Comparison of ENCODE assay signal across 16 mouse cellular contexts in the genomic region with DNA sequence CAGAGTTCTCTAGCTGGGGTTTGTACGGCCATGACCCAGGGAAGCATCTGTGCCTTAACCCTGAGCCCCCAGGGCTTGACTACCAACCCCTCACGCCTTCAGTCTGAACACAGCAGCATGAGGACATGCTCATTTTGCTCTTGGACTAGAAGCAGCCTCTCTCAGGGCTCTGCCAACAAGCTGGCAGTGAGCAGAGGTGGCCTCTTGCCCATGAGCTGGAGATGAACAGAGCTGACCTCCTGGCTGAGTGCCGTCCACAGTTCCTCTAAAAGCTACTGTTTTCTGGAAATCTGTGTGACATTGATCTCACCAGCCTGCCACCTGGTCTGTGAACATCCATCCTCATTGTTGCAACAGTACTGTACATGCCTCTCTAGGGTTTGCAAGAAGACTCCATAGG.
A peak's percentile ranks its signal among the peaks of the same experiment; 100 is the strongest.
DNase-seq lines count a peak whose midpoint lies in the region; ATAC-seq and TF ChIP-seq lines count a peak whose summit lies in the region.
"Had no signal": no experiment of that assay in that cellular context is flagged by ENCODE, and none has a peak within 500 bp of the region (broad histone marks: within the 10 kb centered on the region; RNA-seq: fewer than 3 reads in every experiment).

No protein-coding gene starts in this region.

- peak; percentile 85 for DNase-seq in heart, adult 11 months
- peak; percentile 93 for DNase-seq in brain, adult 2 months (ENCODE audit: low read depth, low spot score)
- DNase-seq in cerebellum, adult 2 months, result peak; percentile 83 to 92
- peak; percentile 8 to 12 for DNase-seq in layer of hippocampus, adult 8-10 months (ENCODE audit: low spot score in 2 of 2)
- no peak for DNase-seq in thymus, postnatal 10 days (ENCODE audit: low spot score in 2 of 2)
- DNase-seq in kidney, adult 18-20 months, result no peak
- DNase-seq in thymus, adult 2 months, result no peak
- DNase-seq: gastrocnemius, postnatal 14 days; kidney, adult 9 months; lung, postnatal 14 days had no signal

- H3K4me1 ChIP-seq in heart, embryonic 12.5 days (replicated peaks), result no peaks in the 10 kb centered on the region
- H3K4me1 ChIP-seq in cerebellum, adult 2 months (ENCODE audit: control insufficient read depth, insufficient read depth, low read length), result peaks cover 11% of the 10 kb centered on the region
- no peaks in the 10 kb centered on the region for H3K4me1 ChIP-seq in thymus, adult 2 months (replicated peaks; ENCODE audit: control insufficient read depth, insufficient read depth, low read length)
- H3K4me1 ChIP-seq: hindbrain, embryonic 12.5 days; liver, embryonic 12.5 days; midbrain, embryonic 15.5 days had no signal

- no peaks in the 10 kb centered on the region for H3K9me3 ChIP-seq in heart, embryonic 12.5 days (replicated peaks)
- H3K9me3 ChIP-seq: hindbrain, embryonic 12.5 days; liver, embryonic 12.5 days; midbrain, embryonic 15.5 days had no signal

- no peak overlapping the region for H3K27ac ChIP-seq in heart, embryonic 12.5 days (ENCODE audit: poor library complexity, severe bottlenecking)
- no peak overlapping the region for H3K27ac ChIP-seq in cerebellum, adult 2 months (ENCODE audit: insufficient read depth, low read length)
- H3K27ac ChIP-seq in thymus, adult 2 months (ENCODE audit: control insufficient read depth, insufficient read depth, low read length), result no peak overlapping the region
- H3K27ac ChIP-seq: hindbrain, embryonic 12.5 days; liver, embryonic 12.5 days; midbrain, embryonic 15.5 days had no signal

- 71% methylated on average over 3 of the region's 3 CpGs for WGBS in heart, embryonic 12.5 days
- WGBS in cerebellum, adult 2 months, result 6% methylated on average over 3 of the region's 3 CpGs
- WGBS in thymus, adult 2 months, result 84% methylated on average over 3 of the region's 3 CpGs

- TF ChIP-seq CTCF in cerebellum, adult 2 months (IDR thresholded peaks at IDR 0.05; ENCODE audit: borderline replicate concordance, insufficient read depth, low read depth, low read length), result no peak
- no peak for TF ChIP-seq CTCF in thymus, adult 2 months (IDR thresholded peaks at IDR 0.05; ENCODE audit: borderline replicate concordance, control insufficient read depth, extremely low read depth, insufficient read depth, low read length, poor library complexity)

- no peak for ATAC-seq in heart, embryonic 12.5 days (ENCODE audit: insufficient number of reproducible peaks, low FRiP score)
- ATAC-seq: liver, embryonic 12.5 days; midbrain, embryonic 15.5 days; Patski had no signal

- H3K4me3 ChIP-seq in heart, embryonic 12.5 days, result no peak overlapping the region
- no peak overlapping the region for H3K4me3 ChIP-seq in cerebellum, adult 2 months (replicated peaks; ENCODE audit: insufficient read depth, low read depth, low read length)
- no peak overlapping the region for H3K4me3 ChIP-seq in thymus, adult 2 months (ENCODE audit: control insufficient read depth, insufficient read depth, low read length)
- H3K4me3 ChIP-seq: erythroblast, embryonic 14.5 days; hindbrain, embryonic 12.5 days; liver, embryonic 12.5 days; midbrain, embryonic 15.5 days had no signal

- TF ChIP-seq POLR2A in cerebellum, adult 2 months (IDR thresholded peaks at IDR 0.05; ENCODE audit: borderline replicate concordance, insufficient read depth, low read length), result no peak
- TF ChIP-seq POLR2A in thymus, adult 2 months (IDR thresholded peaks at IDR 0.05; ENCODE audit: control insufficient read depth, extremely low read depth, insufficient read depth, low read length, poor library complexity), result no peak

- no peaks in the 10 kb centered on the region for H3K36me3 ChIP-seq in heart, embryonic 12.5 days
- H3K36me3 ChIP-seq in thymus, adult 2 months (ENCODE audit: control insufficient read depth, insufficient read depth, low read length), result no peaks in the 10 kb centered on the region
- H3K36me3 ChIP-seq: hindbrain, embryonic 12.5 days; liver, embryonic 12.5 days; midbrain, embryonic 15.5 days had no signal

- no peak overlapping the region for H3K4me2 ChIP-seq in heart, embryonic 12.5 days
- H3K4me2 ChIP-seq: hindbrain, embryonic 12.5 days; liver, embryonic 12.5 days; midbrain, embryonic 15.5 days had no signal

- no peak overlapping the region for H3K9ac ChIP-seq in heart, embryonic 12.5 days
- H3K9ac ChIP-seq: hindbrain, embryonic 12.5 days; liver, embryonic 12.5 days; midbrain, embryonic 15.5 days had no signal

- no peaks in the 10 kb centered on the region for H3K27me3 ChIP-seq in heart, embryonic 12.5 days (replicated peaks)
- H3K27me3 ChIP-seq in cerebellum, adult 2 months (ENCODE audit: control insufficient read depth, insufficient read depth, low read length), result no peaks in the 10 kb centered on the region
- no peaks in the 10 kb centered on the region for H3K27me3 ChIP-seq in thymus, adult 2 months (ENCODE audit: control insufficient read depth, insufficient read depth, low read length)
- H3K27me3 ChIP-seq: hindbrain, embryonic 12.5 days; liver, embryonic 12.5 days; midbrain, embryonic 15.5 days had no signal

Comparison
In these comparisons a context has a peak if more than half of its experiments do, and no peak if none do; other contexts are left out.
1. DNase-seq: peak in heart, adult 11 months (single experiment), brain, adult 2 months (single experiment), cerebellum, adult 2 months (2 of 2) and layer of hippocampus, adult 8-10 months (2 of 2); none in thymus, postnatal 10 days (0 of 2), kidney, adult 18-20 months (single experiment) and thymus, adult 2 months (single experiment).